Mouse (Mus musculus): Measurements from ENCODE around the gene Mei1.

Gene Mei1

GRCm38 (mm10) chr15:82147611-82148111, 77.9 kb downstream of the Mei1 start:
- peak; percentile 41; the same call in 1 of the 2 replicates for ATAC-seq (ENCODE audit: insufficient number of reproducible peaks, low FRiP score, low TSS enrichment)

GRCm38 (mm10) chr15:82148510-82148911, 78.7 kb downstream of the Mei1 start:
- no peak for ATAC-seq (ENCODE audit: insufficient number of reproducible peaks, low FRiP score, low TSS enrichment)

- ATAC-seq (ENCODE audit: insufficient number of reproducible peaks, low FRiP score, low TSS enrichment), result no peak
Measured at GRCm38 (mm10) chr15:82150042-82150441, 80.2 kb downstream of the Mei1 start.

- ATAC-seq (ENCODE audit: insufficient number of reproducible peaks, low FRiP score, low TSS enrichment), result no peak
Measured at GRCm38 (mm10) chr15:82151176-82151575, 81.4 kb downstream of the Mei1 start.

- ATAC-seq (ENCODE audit: insufficient number of reproducible peaks, low FRiP score, low TSS enrichment), result no peak
Measured at GRCm38 (mm10) chr15:82152022-82152421, 82.2 kb downstream of the Mei1 start.

GRCm38 (mm10) chr15:82152435-82152834, 82.6 kb downstream of the Mei1 start:
- no peak for ATAC-seq (ENCODE audit: insufficient number of reproducible peaks, low FRiP score, low TSS enrichment)

- no peak for ATAC-seq (ENCODE audit: insufficient number of reproducible peaks, low FRiP score, low TSS enrichment)
Measured at GRCm38 (mm10) chr15:82156298-82156697, 86.5 kb downstream of the Mei1 start.

- ATAC-seq (ENCODE audit: insufficient number of reproducible peaks, low FRiP score, low TSS enrichment), result no peak
Measured at GRCm38 (mm10) chr15:82156902-82157301, 87.1 kb downstream of the Mei1 start.

- no peak for ATAC-seq (ENCODE audit: insufficient number of reproducible peaks, low FRiP score, low TSS enrichment)
Measured at GRCm38 (mm10) chr15:82158243-82159035, 88.6 kb downstream of the Mei1 start.

GRCm38 (mm10) chr15:82159471-82159870, 89.7 kb downstream of the Mei1 start:
- ATAC-seq (ENCODE audit: insufficient number of reproducible peaks, low FRiP score, low TSS enrichment), result no peak

GRCm38 (mm10) chr15:82160731-82161640, 91.2 kb downstream of the Mei1 start:
- no peak for ATAC-seq (ENCODE audit: insufficient number of reproducible peaks, low FRiP score, low TSS enrichment)

- no peak for ATAC-seq (ENCODE audit: insufficient number of reproducible peaks, low FRiP score, low TSS enrichment)
Measured at GRCm38 (mm10) chr15:82161965-82162600, 92.3 kb downstream of the Mei1 start.

GRCm38 (mm10) chr15:82163356-82164060, 93.7 kb downstream of the Mei1 start:
- ATAC-seq (ENCODE audit: insufficient number of reproducible peaks, low FRiP score, low TSS enrichment), result no peak

GRCm38 (mm10) chr15:82164061-82164399, 94.2 kb downstream of the Mei1 start:
- no peak for ATAC-seq (ENCODE audit: insufficient number of reproducible peaks, low FRiP score, low TSS enrichment)

GRCm38 (mm10) chr15:82164496-82164895, 94.7 kb downstream of the Mei1 start:
- no peak for ATAC-seq (ENCODE audit: insufficient number of reproducible peaks, low FRiP score, low TSS enrichment)

- no peak for ATAC-seq (ENCODE audit: insufficient number of reproducible peaks, low FRiP score, low TSS enrichment)
Measured at GRCm38 (mm10) chr15:82165332-82166239, 95.8 kb downstream of the Mei1 start.

- ATAC-seq (ENCODE audit: insufficient number of reproducible peaks, low FRiP score, low TSS enrichment), result no peak
Measured at GRCm38 (mm10) chr15:82166240-82167100, 96.7 kb downstream of the Mei1 start.
